Mouse (Mus musculus): Measurements from ENCODE around the gene Dpp8. TPM values are rescaled to one million over a fixed set of nuclear protein-coding genes. Genes with fewer than 3 reads are reported as not detected.

The Dpp8 gene
- polyA plus RNA-seq, 1 experiment from 2014 or later: 23.2 TPM

- no peak overlapping the region for H3K27ac ChIP-seq
- no peak overlapping the region for H3K9ac ChIP-seq (ENCODE audit: low read depth, low read length)
- no peaks in the 10 kb centered on the region for H3K9me3 ChIP-seq (replicated peaks; ENCODE audit: low read length)
- H3K36me3 ChIP-seq (ENCODE audit: insufficient read depth, low read length): no peaks in the 10 kb centered on the region
- H3K4me2 ChIP-seq (ENCODE audit: low read length): no peak overlapping the region
- ATAC-seq (replicated peaks; ENCODE audit: low FRiP score, low read depth): no peak
- DNase-seq (ENCODE audit: low spot score): no peak
- TF ChIP-seq CTCF (IDR thresholded peaks at IDR 0.05; ENCODE audit: low read depth): no peak
- H3K4me3 ChIP-seq (replicated peaks; ENCODE audit: low read depth, low read length): no peak overlapping the region
- no peaks in the 10 kb centered on the region for H3K27me3 ChIP-seq (ENCODE audit: insufficient read depth, low read length)
- peaks cover 8% of the 10 kb centered on the region; the same call in 1 of the 2 replicates for H3K4me1 ChIP-seq (replicated peaks; ENCODE audit: insufficient read depth, low read length)
- WGBS: 81% methylated on average over 4 of the region's 4 CpGs
Measured at GRCm38 (mm10) chr9:65016241-65016977, 15.8 kb upstream of the Dpp8 start.

- H3K4me3 ChIP-seq (replicated peaks; ENCODE audit: low read depth, low read length): no peak overlapping the region
- no peak for TF ChIP-seq CTCF (IDR thresholded peaks at IDR 0.05; ENCODE audit: low read depth)
- ATAC-seq (replicated peaks; ENCODE audit: low FRiP score, low read depth) (no peak), DNase-seq (ENCODE audit: low spot score) (no peak)
- H3K27ac ChIP-seq: no peak overlapping the region
- WGBS: 75% methylated on average over 16 of the region's 16 CpGs
- no peaks in the 10 kb centered on the region for H3K9me3 ChIP-seq (replicated peaks; ENCODE audit: low read length)
- peaks cover 8% of the 10 kb centered on the region; the same call in 1 of the 2 replicates for H3K4me1 ChIP-seq (replicated peaks; ENCODE audit: insufficient read depth, low read length)
- H3K27me3 ChIP-seq (ENCODE audit: insufficient read depth, low read length): no peaks in the 10 kb centered on the region
- H3K9ac ChIP-seq (ENCODE audit: low read depth, low read length): no peak overlapping the region
- H3K36me3 ChIP-seq (ENCODE audit: insufficient read depth, low read length): no peaks in the 10 kb centered on the region
- no peak overlapping the region for H3K4me2 ChIP-seq (ENCODE audit: low read length)
Measured at GRCm38 (mm10) chr9:65016978-65017827, 15.0 kb upstream of the Dpp8 start.

- no peak for ATAC-seq (replicated peaks; ENCODE audit: low FRiP score, low read depth)
- Histone ChIP-seq H3K4me3 (replicated peaks; ENCODE audit: low read depth, low read length) (no peak overlapping the region), H3K36me3 (ENCODE audit: insufficient read depth, low read length) (no peaks in the 10 kb centered on the region), H3K4me2 (ENCODE audit: low read length) (no peak overlapping the region), H3K9me3 (replicated peaks; ENCODE audit: low read length) (no peaks in the 10 kb centered on the region), H3K9ac (ENCODE audit: low read depth, low read length) (no peak overlapping the region), H3K27ac (no peak overlapping the region), H3K4me1 (replicated peaks; ENCODE audit: insufficient read depth, low read length) (peaks cover 8% of the 10 kb centered on the region; the same call in 1 of the 2 replicates), H3K27me3 (ENCODE audit: insufficient read depth, low read length) (no peaks in the 10 kb centered on the region)
- 86% methylated on average over 4 of the region's 4 CpGs for WGBS
- no peak for TF ChIP-seq CTCF (IDR thresholded peaks at IDR 0.05; ENCODE audit: low read depth)
- DNase-seq (ENCODE audit: low spot score): no peak
Measured at GRCm38 (mm10) chr9:65017896-65018295, 14.3 kb upstream of the Dpp8 start.

- WGBS: 61% methylated on average over 3 of the region's 3 CpGs
- no peak for TF ChIP-seq CTCF (IDR thresholded peaks at IDR 0.05; ENCODE audit: low read depth)
- H3K27ac ChIP-seq: no peak overlapping the region
- no peaks in the 10 kb centered on the region for H3K27me3 ChIP-seq (ENCODE audit: insufficient read depth, low read length)
- no peaks in the 10 kb centered on the region for H3K36me3 ChIP-seq (ENCODE audit: insufficient read depth, low read length)
- ATAC-seq (replicated peaks; ENCODE audit: low FRiP score, low read depth): no peak
- no peaks in the 10 kb centered on the region for H3K9me3 ChIP-seq (replicated peaks; ENCODE audit: low read length)
- H3K4me1 ChIP-seq (replicated peaks; ENCODE audit: insufficient read depth, low read length): peaks cover 8% of the 10 kb centered on the region; the same call in 1 of the 2 replicates
- DNase-seq (ENCODE audit: low spot score): no peak
- no peak overlapping the region for H3K4me3 ChIP-seq (replicated peaks; ENCODE audit: low read depth, low read length)
- H3K9ac ChIP-seq (ENCODE audit: low read depth, low read length): no peak overlapping the region
- no peak overlapping the region for H3K4me2 ChIP-seq (ENCODE audit: low read length)
Measured at GRCm38 (mm10) chr9:65018588-65019121, 13.6 kb upstream of the Dpp8 start.

GRCm38 (mm10) chr9:65019146-65019545 lies 13.1 kb upstream of the Dpp8 start:
- DNase-seq (ENCODE audit: low spot score) (no peak), ATAC-seq (replicated peaks; ENCODE audit: low FRiP score, low read depth) (no peak)
- Histone ChIP-seq H3K27ac (no peak overlapping the region), H3K4me2 (ENCODE audit: low read length) (no peak overlapping the region), H3K9ac (ENCODE audit: low read depth, low read length) (no peak overlapping the region), H3K4me1 (replicated peaks; ENCODE audit: insufficient read depth, low read length) (peaks cover 8% of the 10 kb centered on the region; the same call in 1 of the 2 replicates), H3K27me3 (ENCODE audit: insufficient read depth, low read length) (no peaks in the 10 kb centered on the region), H3K9me3 (replicated peaks; ENCODE audit: low read length) (no peaks in the 10 kb centered on the region), H3K4me3 (replicated peaks; ENCODE audit: low read depth, low read length) (no peak overlapping the region), H3K36me3 (ENCODE audit: insufficient read depth, low read length) (no peaks in the 10 kb centered on the region)
- WGBS: 69% methylated on average over 3 of the region's 3 CpGs
- TF ChIP-seq CTCF (IDR thresholded peaks at IDR 0.05; ENCODE audit: low read depth): no peak

- ATAC-seq (replicated peaks; ENCODE audit: low FRiP score, low read depth): no peak
Measured at GRCm38 (mm10) chr9:65020128-65020527, 12.1 kb upstream of the Dpp8 start.

More at GRCm38 (mm10) chr9:65020128-65020527, 12.1 kb upstream of the Dpp8 start:
- Histone ChIP-seq H3K9me3 (replicated peaks; ENCODE audit: low read length) (no peaks in the 10 kb centered on the region), H3K4me2 (ENCODE audit: low read length) (peak overlapping the region; percentile 95; the same call in 1 of the 2 replicates), H3K4me3 (replicated peaks; ENCODE audit: low read depth, low read length) (peak overlapping the region; percentile 96; the same call in 1 of the 2 replicates), H3K9ac (ENCODE audit: low read depth, low read length) (no peak overlapping the region), H3K4me1 (replicated peaks; ENCODE audit: insufficient read depth, low read length) (peaks cover 8% of the 10 kb centered on the region; the same call in 1 of the 2 replicates), H3K27me3 (ENCODE audit: insufficient read depth, low read length) (no peaks in the 10 kb centered on the region), H3K27ac (no peak overlapping the region), H3K36me3 (ENCODE audit: insufficient read depth, low read length) (no peaks in the 10 kb centered on the region)
- TF ChIP-seq CTCF (IDR thresholded peaks at IDR 0.05; ENCODE audit: low read depth): no peak
- 71% methylated on average over 4 of the region's 4 CpGs for WGBS
- DNase-seq (ENCODE audit: low spot score): no peak
